Mouse (Mus musculus) right cerebral cortex, adult 2 months (tissue): ENCODE measurements at regions not wholly inside any gene's neighbourhood (a gene's known extent, or its start where the extent isn't known, plus 50 kb on each side); places are given as distances from the start of the nearest gene placed in this dataset.

Experiments used
- DNase-seq, 2 experiments: peaks; one replicate each; pipeline ENCODE4 v3.0.0; 2021 to 2022; ENCODE audit warnings: low spot score in 2 of 2

DNA sequence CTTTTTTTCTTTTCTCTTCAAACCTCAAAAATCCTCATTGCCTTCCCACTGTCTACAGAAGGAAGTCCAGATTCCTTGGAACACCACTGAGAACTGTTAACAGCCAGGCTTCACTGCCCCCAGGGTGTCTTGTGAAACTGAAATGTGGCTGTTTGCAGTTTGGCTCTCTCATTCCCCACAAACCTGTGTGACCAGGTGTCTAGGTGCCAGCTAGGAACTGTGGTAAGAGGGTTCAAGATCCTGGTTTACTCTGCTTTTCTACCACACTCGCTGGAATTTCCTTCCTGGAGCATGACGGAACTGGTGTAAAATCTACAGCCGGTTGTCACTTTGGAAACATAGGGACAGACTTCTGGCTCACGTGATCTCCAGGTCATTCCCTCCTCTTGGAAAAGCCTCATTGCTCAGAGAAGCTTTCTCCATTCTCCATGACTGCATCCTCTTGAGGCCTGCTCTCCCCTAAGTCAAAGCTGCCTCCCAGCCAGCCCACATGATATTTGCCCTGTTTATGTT is 660.2 kb downstream of the Zfp706 start:
- no peak for DNase-seq

DNA sequence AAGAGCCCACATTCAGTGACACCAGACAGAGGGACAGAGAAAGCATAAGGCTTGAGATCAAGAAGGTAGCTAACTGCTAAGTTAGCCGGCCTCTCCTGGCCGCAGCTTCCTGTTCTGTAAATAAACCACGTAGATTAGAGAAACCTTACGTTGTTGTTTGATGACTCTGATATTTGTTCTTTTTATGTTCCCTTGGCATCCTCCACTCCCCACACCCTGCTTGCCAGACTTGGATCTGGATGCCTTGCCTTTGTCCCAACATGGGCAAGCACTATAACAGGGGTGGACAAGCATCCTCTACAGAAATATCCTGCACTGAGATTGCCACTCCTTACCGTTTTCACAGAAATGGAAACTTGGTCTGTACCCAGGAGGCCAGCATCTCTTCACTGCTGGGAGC is 661.4 kb downstream of the Zfp706 start:
- no peak for DNase-seq

DNA sequence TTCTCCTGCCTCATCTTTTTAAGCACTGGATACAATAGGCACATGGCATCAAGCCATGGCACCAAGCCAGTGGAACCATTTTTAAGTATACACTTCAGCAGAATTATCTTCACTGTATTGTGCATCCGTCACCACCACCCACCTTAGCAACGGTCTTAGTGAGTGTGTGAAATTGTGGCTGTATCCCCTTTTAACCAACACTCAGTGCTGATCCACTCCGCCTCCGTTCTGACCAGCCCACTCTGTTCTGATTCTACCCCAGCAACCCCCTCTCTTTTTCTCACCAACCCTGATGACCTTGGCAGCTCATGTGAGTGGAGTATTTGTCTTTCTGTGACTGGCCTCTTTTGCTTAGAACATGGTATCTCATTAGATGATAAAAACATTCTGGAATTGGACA is 662.2 kb downstream of the Zfp706 start:
- peak; percentile 65 to 69 for DNase-seq

DNA sequence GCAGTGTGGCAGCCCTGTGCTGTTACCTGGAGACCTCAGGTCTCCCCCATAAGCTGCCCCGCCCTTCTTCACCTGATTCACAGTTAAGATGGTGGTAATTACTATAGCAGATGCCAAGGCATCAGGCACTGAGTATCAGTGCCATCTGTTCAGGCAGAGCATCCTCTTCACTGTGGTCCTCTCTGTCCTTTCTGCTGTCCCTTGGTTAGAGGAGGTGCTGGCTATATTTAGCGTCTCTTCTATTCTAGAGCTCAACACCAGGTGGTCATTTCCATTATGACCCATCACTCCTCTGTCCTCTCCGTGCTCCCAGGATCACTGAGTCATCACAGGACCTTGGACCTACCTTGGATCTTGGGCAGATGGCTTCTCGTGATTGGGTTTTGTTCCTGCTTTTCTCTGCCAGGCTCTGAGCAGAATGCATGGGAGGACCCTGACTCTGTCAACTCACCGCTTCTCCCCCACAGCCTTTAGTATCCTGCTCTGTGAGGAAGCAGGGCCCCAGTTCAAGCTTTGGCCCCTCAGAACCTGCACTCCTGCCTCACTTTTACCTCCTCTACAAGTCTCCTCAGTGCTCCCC is 667.5 kb downstream of the Zfp706 start:
- no peak for DNase-seq

DNA sequence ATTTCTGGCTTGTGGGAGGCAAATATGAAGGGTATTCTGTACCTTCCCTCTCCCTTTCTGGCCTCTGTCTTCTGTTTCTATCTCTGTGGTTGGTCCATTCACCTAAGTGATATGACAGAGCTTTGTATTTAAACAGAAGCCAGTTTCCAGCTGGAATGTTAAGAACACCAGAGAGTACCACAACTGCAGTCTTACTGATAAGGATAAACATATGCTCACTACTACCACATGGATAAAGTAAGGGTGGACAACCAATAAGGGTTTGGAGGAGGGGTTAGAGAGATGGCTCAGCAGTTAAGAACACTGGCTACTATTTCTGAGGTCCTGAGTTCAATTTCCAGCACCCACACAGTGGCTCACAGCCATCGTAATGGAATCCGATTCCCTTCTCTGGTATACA is 668.8 kb downstream of the Zfp706 start:
- DNase-seq, result no peak

DNA sequence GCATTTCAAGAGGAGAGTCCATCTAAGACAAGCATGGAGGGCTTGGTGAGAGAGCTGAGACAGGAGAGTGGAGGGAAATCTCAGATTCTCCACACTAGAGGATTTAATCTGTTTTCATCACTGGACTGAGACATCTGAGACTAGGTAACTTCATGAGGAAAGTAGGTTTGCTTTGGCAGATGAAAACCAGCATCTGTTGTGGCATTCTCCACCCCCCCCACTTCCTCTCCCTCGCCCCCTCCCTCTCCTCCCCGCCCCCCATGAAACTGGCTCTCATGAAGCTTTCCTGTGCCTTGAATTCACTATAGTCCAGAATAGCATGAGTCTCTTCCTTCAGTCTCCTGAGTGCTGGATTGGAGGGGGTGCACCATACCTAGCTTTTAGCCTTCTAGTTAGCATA is 670.7 kb downstream of the Zfp706 start:
- no peak for DNase-seq

DNA sequence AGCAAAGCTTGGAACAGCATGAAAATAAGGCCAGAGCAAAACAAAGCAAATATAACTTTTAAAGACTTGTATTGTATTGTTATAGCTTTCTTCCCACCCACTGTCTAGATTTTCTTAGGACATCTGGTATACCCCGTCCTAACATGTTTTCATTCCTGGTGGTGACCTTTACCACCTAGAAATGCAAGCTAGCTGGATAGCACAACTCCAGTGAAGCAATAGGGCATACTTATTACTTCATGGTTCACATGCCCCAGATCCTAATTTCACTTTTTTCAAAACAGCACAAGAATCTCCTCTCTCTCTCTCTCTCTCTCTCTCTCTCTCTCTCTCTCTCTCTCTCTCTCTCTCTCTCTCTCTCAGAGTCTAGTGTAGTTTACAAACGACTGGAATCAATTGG is 672.5 kb downstream of the Zfp706 start:
- no peak for DNase-seq

DNA sequence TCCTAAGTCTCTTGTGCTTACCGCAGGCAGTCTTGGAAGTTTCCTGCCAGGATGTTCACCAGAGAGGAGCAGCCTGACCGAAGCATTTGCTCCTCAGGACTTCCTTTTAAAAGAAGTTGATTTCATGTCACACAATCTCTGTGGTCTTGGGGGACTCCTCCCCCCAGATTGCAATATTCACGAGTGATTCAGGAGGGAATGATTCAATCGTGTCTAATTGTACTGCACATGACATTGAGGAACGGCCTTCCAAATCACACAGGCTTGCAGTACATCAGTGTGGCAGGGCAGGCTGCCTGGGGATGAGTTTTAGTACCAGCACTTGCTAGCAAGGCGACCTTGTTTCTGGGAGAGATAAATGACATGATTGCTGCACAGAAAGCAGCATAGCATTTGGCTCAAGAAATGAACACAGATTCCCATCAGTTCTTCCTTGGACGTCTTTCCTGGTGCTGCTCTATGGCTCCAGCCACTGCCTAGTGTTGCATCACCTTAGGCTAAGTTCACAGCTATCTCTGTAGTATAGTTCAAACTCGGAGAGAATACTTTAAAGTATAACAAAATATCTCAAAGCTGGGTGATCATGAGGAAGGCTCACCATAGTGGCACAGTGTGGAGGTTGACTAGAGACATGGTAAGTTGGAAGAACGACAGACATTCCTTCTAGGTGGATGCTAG is 673.0 kb downstream of the Zfp706 start:
- DNase-seq, result no peak

DNA sequence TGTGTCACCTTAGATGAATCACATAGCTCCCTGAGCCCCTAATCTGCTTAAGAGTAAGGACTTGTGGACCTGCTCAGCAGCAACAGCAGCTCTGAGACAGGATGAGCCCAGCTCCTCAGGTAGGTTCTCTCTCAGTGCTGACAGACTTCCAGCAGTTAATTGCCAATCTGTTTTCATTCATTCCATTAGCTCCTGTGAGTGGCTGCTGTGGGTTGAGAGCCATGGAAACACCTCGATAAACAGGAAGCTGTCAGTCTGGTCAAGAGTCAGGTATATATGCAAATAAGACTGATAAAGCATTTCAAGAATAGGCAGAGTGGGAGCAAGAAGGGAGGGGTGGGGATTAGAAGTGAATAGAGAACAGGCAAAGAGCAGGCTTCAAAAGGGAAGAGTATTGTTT is 673.7 kb downstream of the Zfp706 start:
- DNase-seq, result no peak

DNA sequence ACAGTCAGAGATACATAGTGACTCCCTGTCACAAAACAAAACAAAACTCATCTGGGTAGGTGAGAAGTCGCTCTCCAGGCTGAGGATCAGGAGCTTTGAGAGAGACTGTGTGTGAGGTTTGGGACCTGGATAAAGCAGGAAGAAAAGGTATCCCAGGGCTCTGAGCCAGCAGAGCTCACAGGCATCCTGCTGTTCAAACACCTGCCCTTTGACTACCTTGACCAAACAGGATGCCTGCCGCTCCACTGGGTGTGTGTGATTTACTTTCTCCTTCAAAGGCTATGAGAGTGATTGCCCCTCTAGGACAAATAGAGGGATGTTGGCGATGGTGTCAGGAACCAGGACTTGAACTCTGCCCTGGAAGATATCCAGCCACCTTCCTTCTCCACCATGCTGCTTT is 674.3 kb downstream of the Zfp706 start:
- no peak for DNase-seq
